Mouse (Mus musculus) frontal cortex, postnatal 14 days (tissue): ENCODE results near the gene Vps37b.

Experiments used
- DNase-seq, 2 experiments: peaks; one replicate each; pipeline ENCODE4 v3.0.0; 2022; ENCODE audit warnings: low spot score in 2 of 2

The Vps37b gene

GRCm38 (mm10) chr5:123979221-123979979 lies 52.7 kb downstream of the Vps37b start:
- no peak for DNase-seq

GRCm38 (mm10) chr5:123978131-123978530 lies 53.9 kb downstream of the Vps37b start:
- no peak for DNase-seq

GRCm38 (mm10) chr5:123977231-123977630 lies 54.8 kb downstream of the Vps37b start:
- DNase-seq = no peak

GRCm38 (mm10) chr5:123975668-123976180 lies 56.3 kb downstream of the Vps37b start:
- no peak for DNase-seq

- DNase-seq = no peak
Observed at GRCm38 (mm10) chr5:123974616-123975111, 57.4 kb downstream of the Vps37b start.

GRCm38 (mm10) chr5:123974179-123974485 lies 57.9 kb downstream of the Vps37b start:
- no peak for DNase-seq

- peak in 1 of 2 experiments; percentile 57 for DNase-seq
Observed at GRCm38 (mm10) chr5:123973299-123974178, 58.5 kb downstream of the Vps37b start, which contains the start of gene Hip1r. Gene Hip1r (plus strand): TSS chr5:123973628.

GRCm38 (mm10) chr5:123972453-123972852 lies 59.6 kb downstream of the Vps37b start:
- DNase-seq = no peak

GRCm38 (mm10) chr5:123970576-123970975 lies 61.5 kb downstream of the Vps37b start:
- no peak for DNase-seq

- no peak for DNase-seq
Observed at GRCm38 (mm10) chr5:123969216-123969615, 62.9 kb downstream of the Vps37b start.

- no peak for DNase-seq
Observed at GRCm38 (mm10) chr5:123968468-123968867, 63.6 kb downstream of the Vps37b start.

GRCm38 (mm10) chr5:123966759-123967158 lies 65.3 kb downstream of the Vps37b start:
- no peak for DNase-seq

- DNase-seq = no peak
Observed at GRCm38 (mm10) chr5:123964208-123964607, 67.9 kb downstream of the Vps37b start.

- no peak for DNase-seq
Observed at GRCm38 (mm10) chr5:123961046-123961445, 71.0 kb downstream of the Vps37b start.

GRCm38 (mm10) chr5:123960129-123960528 lies 71.9 kb downstream of the Vps37b start:
- no peak for DNase-seq

GRCm38 (mm10) chr5:123959018-123959417 lies 73.1 kb downstream of the Vps37b start:
- no peak for DNase-seq

- no peak for DNase-seq
Observed at GRCm38 (mm10) chr5:123957213-123957612, 74.9 kb downstream of the Vps37b start.
